Mouse (Mus musculus): ENCODE data around the gene Vpreb3. TPM values are rescaled to one million over a fixed set of nuclear protein-coding genes. Genes with fewer than 3 reads are reported as not detected.
"Not testable (repeated sequence)": the region's sequence is repeated elsewhere in the genome, so short reads cannot be mapped to it uniquely, and the experiment has no call there.

The Vpreb3 gene
- polyA plus RNA-seq, 1 experiment from 2014 or later = not detected

GRCm38 (mm10) chr10:75975216-75975615 is 32.4 kb downstream of the Vpreb3 start:
- Histone ChIP-seq H3K9ac (replicated peaks; ENCODE audit: low read length) (no peak overlapping the region), H3K4me1 (ENCODE audit: control insufficient read depth, insufficient read depth, low read length) (no peaks in the 10 kb centered on the region), H3K27me3 (ENCODE audit: control insufficient read depth, insufficient read depth, low read length) (no peaks in the 10 kb centered on the region), H3K4me3 (replicated peaks; ENCODE audit: low read depth, low read length) (no peak overlapping the region), H3K9me3 (ENCODE audit: control insufficient read depth, low read length) (no peaks in the 10 kb centered on the region), H3K27ac (replicated peaks; ENCODE audit: low read depth, low read length) (no peak overlapping the region), H3K36me3 (ENCODE audit: control insufficient read depth, insufficient read depth, low read length) (no peaks in the 10 kb centered on the region), H3K4me2 (ENCODE audit: low read length) (no peak overlapping the region)
- DNase-seq (no peak), ATAC-seq (ENCODE audit: low FRiP score, low TSS enrichment) (no peak)
- 78% methylated on average over 5 of the region's 5 CpGs for WGBS

- Histone ChIP-seq H3K4me3 (replicated peaks; ENCODE audit: low read depth, low read length) (no peak overlapping the region), H3K9ac (replicated peaks; ENCODE audit: low read length) (no peak overlapping the region), H3K27me3 (ENCODE audit: control insufficient read depth, insufficient read depth, low read length) (no peaks in the 10 kb centered on the region), H3K36me3 (ENCODE audit: control insufficient read depth, insufficient read depth, low read length) (no peaks in the 10 kb centered on the region), H3K4me2 (ENCODE audit: low read length) (no peak overlapping the region), H3K27ac (replicated peaks; ENCODE audit: low read depth, low read length) (no peak overlapping the region), H3K4me1 (ENCODE audit: control insufficient read depth, insufficient read depth, low read length) (no peaks in the 10 kb centered on the region), H3K9me3 (ENCODE audit: control insufficient read depth, low read length) (no peaks in the 10 kb centered on the region)
- DNase-seq (no peak), ATAC-seq (ENCODE audit: low FRiP score, low TSS enrichment) (no peak)
- 48% methylated on average over 10 of the region's 10 CpGs for WGBS
These were observed 35.4 kb downstream of the Vpreb3 start for GRCm38 (mm10) chr10:75978119-75978834.

- H3K36me3 ChIP-seq (ENCODE audit: control insufficient read depth, insufficient read depth, low read length) = no peaks in the 10 kb centered on the region
- H3K4me1 ChIP-seq (ENCODE audit: control insufficient read depth, insufficient read depth, low read length) = no peaks in the 10 kb centered on the region
- no peak overlapping the region for H3K9ac ChIP-seq (replicated peaks; ENCODE audit: low read length)
- no peak overlapping the region for H3K4me2 ChIP-seq (ENCODE audit: low read length)
- no peaks in the 10 kb centered on the region for H3K9me3 ChIP-seq (ENCODE audit: control insufficient read depth, low read length)
- WGBS = 87% methylated on average over 5 of the region's 5 CpGs
- ATAC-seq (ENCODE audit: low FRiP score, low TSS enrichment) (no peak), DNase-seq (no peak)
- H3K4me3 ChIP-seq (replicated peaks; ENCODE audit: low read depth, low read length) = no peak overlapping the region
- H3K27ac ChIP-seq (replicated peaks; ENCODE audit: low read depth, low read length) = no peak overlapping the region
- H3K27me3 ChIP-seq (ENCODE audit: control insufficient read depth, insufficient read depth, low read length) = no peaks in the 10 kb centered on the region
These were observed 35.9 kb downstream of the Vpreb3 start for GRCm38 (mm10) chr10:75978835-75979157.

- ATAC-seq (ENCODE audit: low FRiP score, low TSS enrichment) = no peak
These were observed 36.6 kb downstream of the Vpreb3 start for GRCm38 (mm10) chr10:75979432-75979831.

GRCm38 (mm10) chr10:75990430-75991042 is 47.7 kb downstream of the Vpreb3 start:
- ATAC-seq (ENCODE audit: low FRiP score, low TSS enrichment) = no peak
- Histone ChIP-seq H3K4me2 (ENCODE audit: low read length) (no peak overlapping the region), H3K27me3 (ENCODE audit: control insufficient read depth, insufficient read depth, low read length) (no peaks in the 10 kb centered on the region), H3K27ac (replicated peaks; ENCODE audit: low read depth, low read length) (no peak overlapping the region), H3K9me3 (ENCODE audit: control insufficient read depth, low read length) (no peaks in the 10 kb centered on the region), H3K4me3 (replicated peaks; ENCODE audit: low read depth, low read length) (no peak overlapping the region), H3K9ac (replicated peaks; ENCODE audit: low read length) (no peak overlapping the region), H3K4me1 (ENCODE audit: control insufficient read depth, insufficient read depth, low read length) (no peaks in the 10 kb centered on the region), H3K36me3 (ENCODE audit: control insufficient read depth, insufficient read depth, low read length) (no peaks in the 10 kb centered on the region)
- whole genome bisulfite sequencing = 64% methylated on average over 4 of the region's 4 CpGs
- no peak for DNase-seq

More at GRCm38 (mm10) chr10:75979432-75979831, 36.6 kb downstream of the Vpreb3 start:
- no peak overlapping the region for H3K9ac ChIP-seq (replicated peaks; ENCODE audit: low read length)
- no peak overlapping the region for H3K27ac ChIP-seq (replicated peaks; ENCODE audit: low read depth, low read length)
- no peaks in the 10 kb centered on the region for H3K9me3 ChIP-seq (ENCODE audit: control insufficient read depth, low read length)
- no peak for DNase-seq
- H3K4me3 ChIP-seq (replicated peaks; ENCODE audit: low read depth, low read length) = no peak overlapping the region
- no peaks in the 10 kb centered on the region for H3K27me3 ChIP-seq (ENCODE audit: control insufficient read depth, insufficient read depth, low read length)
- no peaks in the 10 kb centered on the region for H3K36me3 ChIP-seq (ENCODE audit: control insufficient read depth, insufficient read depth, low read length)
- H3K4me1 ChIP-seq (ENCODE audit: control insufficient read depth, insufficient read depth, low read length) = no peaks in the 10 kb centered on the region
- H3K4me2 ChIP-seq (ENCODE audit: low read length) = no peak overlapping the region
- WGBS = 94% methylated on average over 3 of the region's 3 CpGs

- Histone ChIP-seq H3K36me3 (ENCODE audit: control insufficient read depth, insufficient read depth, low read length) (no peaks in the 10 kb centered on the region), H3K4me3 (replicated peaks; ENCODE audit: low read depth, low read length) (no peak overlapping the region), H3K9me3 (ENCODE audit: control insufficient read depth, low read length) (no peaks in the 10 kb centered on the region), H3K9ac (replicated peaks; ENCODE audit: low read length) (no peak overlapping the region), H3K4me2 (ENCODE audit: low read length) (no peak overlapping the region), H3K4me1 (ENCODE audit: control insufficient read depth, insufficient read depth, low read length) (no peaks in the 10 kb centered on the region), H3K27ac (replicated peaks; ENCODE audit: low read depth, low read length) (no peak overlapping the region), H3K27me3 (ENCODE audit: control insufficient read depth, insufficient read depth, low read length) (no peaks in the 10 kb centered on the region)
- 90% methylated on average over 15 of the region's 15 CpGs for WGBS
- ATAC-seq (ENCODE audit: low FRiP score, low TSS enrichment) = no peak
- DNase-seq = no peak
These were observed 50.9 kb downstream of the Vpreb3 start for GRCm38 (mm10) chr10:75993616-75994240.

- not testable (repeated sequence) for H3K9ac ChIP-seq (replicated peaks; ENCODE audit: low read length); H3K36me3 ChIP-seq (ENCODE audit: control insufficient read depth, insufficient read depth, low read length); H3K9me3 ChIP-seq (ENCODE audit: control insufficient read depth, low read length); H3K4me1 ChIP-seq (ENCODE audit: control insufficient read depth, insufficient read depth, low read length); H3K27ac ChIP-seq (replicated peaks; ENCODE audit: low read depth, low read length); DNase-seq; H3K4me3 ChIP-seq (replicated peaks; ENCODE audit: low read depth, low read length); ATAC-seq (ENCODE audit: low FRiP score, low TSS enrichment); H3K27me3 ChIP-seq (ENCODE audit: control insufficient read depth, insufficient read depth, low read length); H3K4me2 ChIP-seq (ENCODE audit: low read length)
- WGBS = 79% methylated on average over 12 of the region's 13 CpGs
These were observed 51.8 kb downstream of the Vpreb3 start for GRCm38 (mm10) chr10:75994531-75995210.

GRCm38 (mm10) chr10:75995463-75995862 is 52.6 kb downstream of the Vpreb3 start:
- Histone ChIP-seq H3K27ac (replicated peaks; ENCODE audit: low read depth, low read length) (no peak overlapping the region), H3K27me3 (ENCODE audit: control insufficient read depth, insufficient read depth, low read length) (no peaks in the 10 kb centered on the region), H3K4me3 (replicated peaks; ENCODE audit: low read depth, low read length) (no peak overlapping the region), H3K4me1 (ENCODE audit: control insufficient read depth, insufficient read depth, low read length) (no peaks in the 10 kb centered on the region), H3K36me3 (ENCODE audit: control insufficient read depth, insufficient read depth, low read length) (no peaks in the 10 kb centered on the region), H3K9ac (replicated peaks; ENCODE audit: low read length) (no peak overlapping the region), H3K4me2 (ENCODE audit: low read length) (no peak overlapping the region), H3K9me3 (ENCODE audit: control insufficient read depth, low read length) (no peaks in the 10 kb centered on the region)
- 87% methylated on average over 11 of the region's 11 CpGs for WGBS
- DNase-seq (no peak), ATAC-seq (ENCODE audit: low FRiP score, low TSS enrichment) (no peak)
